8 mouse cellular contexts compared by ENCODE assay signal in the genomic region with DNA sequence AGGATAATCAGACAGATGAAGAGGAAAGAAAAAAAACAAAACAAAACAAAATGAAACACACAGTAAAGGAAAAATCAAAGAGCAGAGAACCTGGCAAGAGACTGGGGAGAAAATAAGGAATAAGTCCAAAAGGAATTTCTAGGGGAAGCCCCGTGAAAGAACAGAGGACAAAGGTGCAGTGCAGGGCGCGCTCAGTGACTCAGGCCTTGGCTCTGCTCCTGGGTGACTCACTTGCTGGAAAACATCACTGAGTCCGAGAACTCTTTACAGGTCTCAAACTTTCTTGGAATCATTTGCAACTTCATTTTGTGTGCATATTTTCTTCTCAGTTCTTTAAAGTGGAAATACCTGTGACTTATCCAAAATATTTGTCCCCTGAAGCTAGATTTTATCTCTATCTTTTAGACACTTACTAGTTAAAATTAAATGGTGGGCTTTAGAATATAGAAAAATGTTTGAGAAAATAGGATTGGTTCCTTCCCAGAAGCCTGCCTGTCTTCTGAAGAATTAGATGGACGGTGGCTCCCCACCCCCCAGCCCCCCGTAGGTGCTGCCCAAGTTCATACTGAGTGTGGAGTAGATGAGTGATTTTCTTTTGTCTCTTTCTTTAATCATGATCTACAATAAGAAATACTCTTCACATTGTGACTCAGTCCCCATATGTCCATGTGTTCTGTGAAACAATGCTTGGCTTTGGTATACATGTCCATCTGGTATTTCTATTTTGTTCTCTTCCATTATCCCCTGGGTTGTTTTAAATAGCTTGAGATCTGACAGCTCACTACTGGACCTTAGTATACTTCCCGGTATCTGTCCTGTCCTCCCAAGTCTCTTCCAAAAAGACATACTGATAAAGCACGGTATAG.
DNase-seq lines count a peak whose midpoint lies in the region; ATAC-seq lines count a peak whose summit lies in the region.

No protein-coding gene starts in this region.

- WGBS in liver, embryonic 15.5 days (ENCODE audit: insufficient replicate concordance): 50% methylated on average over 8 of the region's 8 CpGs
- WGBS in hindbrain, embryonic 15.5 days: 51% methylated on average over 8 of the region's 8 CpGs
- WGBS in midbrain, embryonic 10.5 days: 73% methylated on average over 8 of the region's 8 CpGs

- no peaks in the 10 kb centered on the region for H3K36me3 ChIP-seq in liver, embryonic 15.5 days (replicated peaks)
- H3K36me3 ChIP-seq in hindbrain, embryonic 15.5 days: no peaks in the 10 kb centered on the region
- H3K36me3 ChIP-seq in midbrain, embryonic 10.5 days: no peaks in the 10 kb centered on the region

- no peaks in the 10 kb centered on the region for H3K4me1 ChIP-seq in liver, embryonic 15.5 days (replicated peaks)
- 0 out of 2 replicates have a peak, but pooled peaks cover 14% of the 10 kb centered on the region for H3K4me1 ChIP-seq in hindbrain, embryonic 15.5 days (replicated peaks)
- peaks cover 22% of the 10 kb centered on the region for H3K4me1 ChIP-seq in midbrain, embryonic 10.5 days

- DNase-seq in liver: no peak
- peak; percentile 90 for DNase-seq in brain, adult 2 months (ENCODE audit: low read depth, low spot score)
- peak; percentile 53 for DNase-seq in gastrocnemius, postnatal 10 days
- no peak for DNase-seq in midbrain, embryonic 10.5 days (ENCODE audit: low spot score)
- DNase-seq in testis, postnatal 14 days (ENCODE audit: low spot score): no peak

- H3K4me2 ChIP-seq in liver, embryonic 15.5 days: no peak overlapping the region
- H3K4me2 ChIP-seq in hindbrain, embryonic 15.5 days: no peak overlapping the region

- no peak overlapping the region for H3K4me3 ChIP-seq in liver, embryonic 15.5 days (replicated peaks)
- no peak overlapping the region for H3K4me3 ChIP-seq in hindbrain, embryonic 15.5 days
- H3K4me3 ChIP-seq in midbrain, embryonic 10.5 days: no peak overlapping the region

- H3K9me3 ChIP-seq in liver, embryonic 15.5 days (replicated peaks): no peaks in the 10 kb centered on the region
- H3K9me3 ChIP-seq in hindbrain, embryonic 15.5 days: no peaks in the 10 kb centered on the region
- no peaks in the 10 kb centered on the region for H3K9me3 ChIP-seq in midbrain, embryonic 10.5 days (replicated peaks)

- no peak for ATAC-seq in liver, embryonic 15.5 days (ENCODE audit: insufficient read depth)
- no peak for ATAC-seq in hindbrain, embryonic 15.5 days (ENCODE audit: low FRiP score, low read depth)
- ATAC-seq in granulocyte monocyte progenitor cell, adult 5-6 weeks (replicated peaks; ENCODE audit: poor library complexity, severe bottlenecking): no peak

- 0 out of 2 replicates have a peak overlapping the region, but pooled peaks have one; percentile 2 for H3K27ac ChIP-seq in liver, embryonic 15.5 days (replicated peaks)
- H3K27ac ChIP-seq in hindbrain, embryonic 15.5 days (replicated peaks): peak overlapping the region; percentile 66
- 0 out of 2 replicates have a peak overlapping the region, but pooled peaks have one; percentile 38 for H3K27ac ChIP-seq in midbrain, embryonic 10.5 days (replicated peaks)

- H3K27me3 ChIP-seq in liver, embryonic 15.5 days: no peaks in the 10 kb centered on the region
- H3K27me3 ChIP-seq in hindbrain, embryonic 15.5 days: no peaks in the 10 kb centered on the region
- no peaks in the 10 kb centered on the region for H3K27me3 ChIP-seq in midbrain, embryonic 10.5 days (ENCODE audit: low read depth, poor library complexity, severe bottlenecking)

- H3K9ac ChIP-seq in liver, embryonic 15.5 days: no peak overlapping the region
- H3K9ac ChIP-seq in hindbrain, embryonic 15.5 days: no peak overlapping the region

Comparison
In these comparisons a context has a peak if more than half of its experiments do, and no peak if none do; other contexts are left out.
1. H3K27ac ChIP-seq: peak in every context shown above with its lines; median percentile 66 in hindbrain, embryonic 15.5 days; 38 in midbrain, embryonic 10.5 days; 2 in liver, embryonic 15.5 days.
2. DNase-seq: peak in brain, adult 2 months (single experiment) and gastrocnemius, postnatal 10 days (single experiment); none in liver (single experiment), midbrain, embryonic 10.5 days (single experiment) and testis, postnatal 14 days (single experiment).